Mouse (Mus musculus): ENCODE results near the gene Slc5a11. TPM values are rescaled to one million over a fixed set of nuclear protein-coding genes. Genes with fewer than 3 reads are reported as not detected.

The Slc5a11 gene
- not detected for total RNA-seq (2022)

DNA sequence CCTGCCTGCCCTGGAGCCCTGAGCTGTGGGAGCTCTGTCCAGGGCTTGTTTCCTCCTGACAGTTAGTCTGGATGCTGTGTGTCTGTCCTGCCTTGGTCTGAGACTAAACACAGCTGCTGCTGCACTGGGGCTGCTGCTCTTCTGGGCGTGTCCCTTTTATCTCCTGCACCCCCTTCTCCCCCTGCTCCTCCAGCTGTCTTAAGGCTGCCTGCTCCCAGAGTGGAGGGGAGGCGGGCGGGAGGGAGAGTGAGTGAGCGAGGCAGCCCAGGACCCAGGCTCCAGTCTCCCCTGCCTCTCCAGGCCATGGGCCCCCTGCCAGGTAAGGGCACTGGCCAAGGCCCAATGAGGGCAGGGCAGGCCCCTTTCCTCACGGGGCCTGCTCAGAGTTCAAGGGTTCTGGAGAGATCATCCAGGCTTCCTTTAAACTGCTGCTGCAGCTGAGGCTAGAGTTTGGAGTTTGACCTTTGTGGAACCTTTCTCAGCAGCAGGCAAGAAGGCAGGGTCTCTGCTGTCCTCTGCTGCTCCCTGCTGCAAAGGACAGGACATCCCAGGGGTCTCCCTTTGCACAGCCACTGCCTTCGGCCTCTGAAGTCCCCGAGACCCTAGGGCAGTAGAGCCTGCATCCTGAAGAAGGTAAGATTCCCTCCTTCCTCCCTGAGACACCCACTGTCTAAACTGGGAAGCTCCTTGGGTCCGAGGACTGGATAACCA, at the start of gene Slc5a11:
Gene Slc5a11, plus strand, starts transcription at position 416 of the 711 bp plus-strand sequence.
- DNase-seq (ENCODE audit: low spot score in 2 of 2) = no peak

DNA sequence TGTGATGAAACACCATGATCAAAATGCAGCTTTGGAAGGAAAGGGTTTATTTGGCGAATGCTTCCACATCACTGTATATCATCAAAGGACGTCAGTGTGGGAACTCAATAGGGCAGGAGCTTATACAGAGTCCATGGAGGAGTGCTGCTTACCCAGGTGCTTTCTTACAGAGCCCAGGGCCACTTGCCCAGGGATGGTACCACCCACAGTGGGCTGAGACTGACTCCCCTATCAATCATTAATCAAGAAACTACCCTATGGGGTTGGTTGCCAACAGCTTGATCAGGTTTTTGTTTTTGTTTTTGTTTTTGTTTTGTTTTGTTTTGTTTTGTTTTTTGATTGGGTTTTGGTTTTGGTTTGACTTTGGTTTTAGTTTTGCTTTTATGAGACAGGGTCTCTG, 47.1 kb upstream of the Slc5a11 start:
- no peak for DNase-seq (ENCODE audit: low spot score in 2 of 2)

DNA sequence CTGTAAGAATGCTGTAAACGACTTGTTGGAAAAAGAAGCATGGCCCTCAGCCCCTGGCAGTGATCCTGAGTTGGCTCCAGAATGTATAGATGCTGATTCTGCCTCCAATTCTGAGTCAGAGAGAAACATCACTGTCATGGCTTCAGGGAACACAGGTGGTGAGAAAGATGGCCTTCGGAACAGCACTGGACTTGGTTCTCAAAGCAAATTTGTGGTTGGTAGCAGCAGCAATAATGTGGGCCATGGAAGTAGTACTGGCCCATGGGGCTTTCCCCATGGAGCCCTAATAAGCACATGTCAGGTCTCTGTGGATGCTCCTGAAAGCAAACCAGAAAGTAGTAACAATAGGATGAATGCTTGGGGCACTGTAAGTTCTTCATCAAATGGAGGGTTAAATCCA, 45.0 kb upstream of the Slc5a11 start:
- no peak for DNase-seq (ENCODE audit: low spot score in 2 of 2)

DNA sequence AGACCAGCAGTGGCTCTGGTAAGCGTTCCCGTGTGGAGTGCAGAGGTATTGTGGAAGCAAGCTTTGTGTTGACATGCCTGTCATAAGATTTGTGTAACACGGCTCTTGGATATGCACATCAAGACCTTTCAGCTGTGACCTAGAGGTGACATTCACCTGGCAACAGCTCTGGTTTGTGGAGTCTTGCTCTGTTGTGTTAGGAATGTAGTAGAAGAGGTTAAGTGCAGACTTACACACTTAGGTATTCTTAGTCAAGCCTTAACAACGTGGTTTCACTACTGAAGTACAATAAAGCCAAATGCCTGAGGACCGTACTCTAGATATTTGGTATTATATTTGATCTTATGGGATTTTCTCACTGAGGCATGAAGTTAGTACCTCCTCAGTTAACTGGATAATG, 42.5 kb upstream of the Slc5a11 start:
- no peak for DNase-seq (ENCODE audit: low spot score in 2 of 2)

DNA sequence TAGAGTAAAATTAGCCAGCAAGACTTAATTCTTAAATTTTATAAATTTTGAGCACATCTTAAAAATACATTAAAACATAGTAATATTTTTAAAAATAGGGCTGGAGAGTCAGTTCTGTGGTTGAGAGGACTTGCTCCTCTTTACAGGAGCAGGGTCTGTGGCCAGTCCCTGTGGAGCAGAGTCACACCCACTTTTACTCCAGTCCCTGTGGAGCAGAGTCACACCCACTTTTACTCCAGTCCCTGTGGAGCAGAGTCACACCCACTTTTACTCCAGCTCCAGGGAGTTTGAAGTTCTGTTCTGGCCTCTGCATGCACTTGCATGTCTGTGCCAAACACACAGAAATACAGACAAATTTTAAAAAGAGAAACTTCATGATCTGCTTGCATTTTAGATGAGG, 37.4 kb upstream of the Slc5a11 start:
- no peak for DNase-seq (ENCODE audit: low spot score in 2 of 2)

DNA sequence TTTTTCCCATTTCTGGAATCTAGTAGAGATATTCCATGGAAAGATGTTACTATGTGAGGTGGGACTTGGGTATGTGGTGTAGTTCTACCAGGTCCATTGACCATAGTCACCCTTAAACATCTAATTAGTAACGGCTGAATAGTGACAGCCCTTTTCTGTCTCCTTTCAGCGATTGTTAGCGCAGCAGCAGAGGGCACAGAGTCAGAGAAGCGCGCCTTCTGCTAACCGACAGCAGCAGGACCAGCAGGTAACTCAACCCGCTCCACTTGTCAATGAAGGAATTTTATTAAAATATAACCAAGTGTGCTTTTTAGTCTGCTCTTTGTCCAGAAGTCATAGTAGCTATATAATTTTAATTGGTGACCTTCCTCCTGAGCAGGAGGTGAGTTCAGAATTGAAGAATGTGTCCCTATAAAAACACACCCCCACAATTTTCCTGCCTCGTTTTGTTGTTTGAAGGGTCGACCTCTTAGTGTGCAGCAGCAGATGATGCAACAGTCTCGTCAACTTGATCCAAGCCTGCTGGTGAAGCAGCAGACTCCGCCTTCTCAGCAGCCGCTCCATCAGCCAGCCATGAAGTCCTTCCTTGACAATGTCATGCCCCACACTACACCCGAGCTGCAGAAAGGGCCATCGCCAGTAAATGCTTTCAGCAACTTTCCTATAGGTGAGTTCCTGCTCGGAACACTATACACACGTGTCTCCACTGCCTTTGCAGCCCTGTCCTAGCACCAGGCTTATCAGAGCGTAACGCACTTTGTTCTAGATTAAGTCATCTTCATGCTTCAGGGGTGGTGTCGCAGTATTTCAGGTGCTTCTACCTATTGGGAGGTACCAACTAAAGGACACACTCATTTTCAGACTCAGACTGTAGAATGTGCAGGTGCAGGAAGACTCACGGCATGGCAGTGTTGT, 32.5 kb upstream of the Slc5a11 start:
- no peak for DNase-seq (ENCODE audit: low spot score in 2 of 2)

DNA sequence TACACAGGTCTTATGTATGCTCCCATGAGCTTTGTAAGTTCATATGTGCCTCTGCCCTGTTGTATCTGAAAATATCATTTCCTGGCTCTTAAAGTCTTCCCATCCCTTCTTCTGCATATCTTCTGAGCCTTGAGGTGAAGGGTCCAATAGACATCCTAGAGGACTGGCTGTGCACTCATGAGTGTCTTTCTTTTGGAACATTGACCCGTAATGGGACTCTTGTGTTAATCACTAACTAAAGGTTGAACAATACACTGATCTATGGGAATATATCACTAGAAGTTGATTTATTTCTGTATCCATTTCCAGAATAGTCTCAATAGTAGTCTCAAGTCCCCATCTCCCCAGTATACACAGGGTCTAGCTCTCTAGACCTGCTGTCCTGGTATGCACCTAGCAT, 29.7 kb upstream of the Slc5a11 start:
- DNase-seq (ENCODE audit: low spot score in 2 of 2) = no peak

DNA sequence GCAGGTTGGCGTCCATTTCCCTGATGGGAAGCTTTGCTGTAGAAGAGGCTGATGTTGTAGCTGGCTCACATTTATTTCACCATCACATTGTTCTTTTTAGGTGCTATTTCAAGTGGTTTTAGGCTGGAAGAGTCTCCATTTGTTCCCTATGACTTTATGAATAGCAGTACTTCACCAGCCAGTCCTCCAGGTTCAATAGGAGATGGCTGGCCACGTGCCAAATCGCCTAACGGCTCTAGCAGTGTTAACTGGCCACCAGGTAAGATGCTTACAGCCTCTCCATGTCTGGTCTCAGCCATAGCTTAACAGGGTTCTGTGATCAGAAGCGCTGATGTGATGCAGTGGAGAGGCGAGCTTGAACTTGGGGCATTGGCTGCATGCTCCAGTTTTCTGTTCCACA, 28.1 kb upstream of the Slc5a11 start:
- no peak for DNase-seq (ENCODE audit: low spot score in 2 of 2)

DNA sequence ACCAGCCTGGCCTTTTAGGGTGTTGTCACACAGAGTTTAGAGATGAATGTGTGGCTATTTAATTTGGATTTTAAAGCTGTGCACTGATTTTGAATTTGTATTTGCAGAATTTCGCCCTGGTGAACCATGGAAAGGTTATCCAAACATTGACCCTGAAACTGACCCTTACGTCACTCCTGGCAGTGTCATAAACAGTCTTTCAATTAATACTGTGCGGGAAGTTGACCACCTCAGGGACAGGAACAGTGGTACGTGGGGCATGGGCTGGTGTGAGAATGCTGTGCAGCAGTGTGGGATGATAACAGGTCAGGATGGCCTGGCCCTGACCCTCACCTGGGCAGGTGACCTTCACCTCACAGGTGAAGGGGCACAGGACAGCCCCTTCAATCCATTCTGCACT, 27.3 kb upstream of the Slc5a11 start:
- no peak for DNase-seq (ENCODE audit: low spot score in 2 of 2)

DNA sequence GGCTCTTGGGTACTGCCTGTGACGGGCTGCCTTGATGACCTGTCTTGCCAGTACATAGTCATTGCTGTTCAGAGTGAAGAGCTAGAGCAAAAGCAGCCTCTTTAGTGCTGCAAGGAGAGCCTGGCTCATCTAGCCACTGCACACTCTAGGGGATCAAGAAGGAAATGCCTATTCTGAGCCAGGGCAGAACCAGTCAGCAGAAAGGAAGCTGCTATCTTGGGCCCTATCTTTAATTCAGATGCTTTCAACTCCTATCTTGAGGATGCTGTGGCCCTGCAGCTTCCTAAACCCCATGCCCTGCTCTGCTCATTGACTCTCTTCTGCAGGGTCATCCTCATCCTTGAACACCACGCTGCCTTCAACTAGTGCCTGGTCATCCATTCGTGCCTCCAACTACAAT, 26.1 kb upstream of the Slc5a11 start:
- no peak for DNase-seq (ENCODE audit: low spot score in 2 of 2)

DNA sequence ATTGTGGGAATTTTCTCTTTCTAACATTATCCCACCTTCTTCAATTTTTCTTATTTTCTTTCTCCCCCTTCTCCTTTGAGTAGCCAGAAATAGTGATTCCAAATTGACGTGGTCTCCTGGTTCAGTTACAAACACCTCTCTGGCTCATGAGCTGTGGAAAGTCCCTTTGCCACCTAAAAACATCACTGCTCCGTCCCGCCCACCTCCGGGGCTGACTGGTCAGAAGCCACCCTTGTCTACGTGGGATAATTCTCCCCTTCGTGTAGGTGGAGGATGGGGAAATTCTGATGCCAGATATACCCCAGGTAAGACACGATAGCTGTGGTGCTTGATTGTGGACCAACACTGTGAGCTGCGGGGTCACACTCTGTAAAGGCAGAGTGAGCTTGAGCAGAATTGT, 24.8 kb upstream of the Slc5a11 start:
- DNase-seq (ENCODE audit: low spot score in 2 of 2) = no peak

DNA sequence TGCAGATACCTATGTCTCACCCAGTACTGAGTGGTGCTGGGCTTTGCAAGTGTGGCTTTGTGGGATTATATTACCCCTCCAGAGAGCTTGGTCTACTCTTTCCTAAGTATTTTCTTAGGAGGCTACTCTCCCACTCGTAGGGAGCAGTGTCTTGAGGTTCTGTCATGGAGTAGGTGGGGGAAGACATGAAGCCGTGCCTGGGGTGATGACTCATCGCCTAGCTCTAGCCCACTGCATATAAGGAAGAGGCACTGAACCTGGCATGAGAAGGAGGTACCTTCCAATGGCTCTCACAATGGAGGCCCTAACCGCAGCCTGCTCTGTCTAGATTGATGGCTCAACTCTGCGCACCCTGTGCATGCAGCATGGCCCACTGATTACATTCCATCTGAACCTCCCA, 22.8 kb upstream of the Slc5a11 start:
- no peak for DNase-seq (ENCODE audit: low spot score in 2 of 2)

DNA sequence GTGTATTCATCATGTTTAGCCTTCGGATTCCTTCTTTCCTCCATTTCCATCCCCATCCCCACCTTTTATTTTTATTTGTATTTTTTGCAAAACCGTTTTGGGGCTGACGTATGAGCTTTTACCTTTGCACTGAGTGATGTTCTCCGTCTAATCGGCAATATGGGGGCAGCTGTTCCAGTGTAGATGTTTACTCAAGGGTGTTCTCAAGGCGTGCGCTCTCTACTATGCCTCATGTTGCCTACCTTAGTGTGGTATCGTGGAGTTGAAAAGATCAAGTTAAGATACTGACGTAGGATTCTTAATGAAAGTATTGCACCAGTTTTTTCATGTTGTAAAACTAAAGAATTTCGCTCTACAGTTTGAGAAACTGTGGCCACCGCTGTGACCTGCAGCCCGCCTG, 21.4 kb upstream of the Slc5a11 start:
- DNase-seq (ENCODE audit: low spot score in 2 of 2) = no peak

DNA sequence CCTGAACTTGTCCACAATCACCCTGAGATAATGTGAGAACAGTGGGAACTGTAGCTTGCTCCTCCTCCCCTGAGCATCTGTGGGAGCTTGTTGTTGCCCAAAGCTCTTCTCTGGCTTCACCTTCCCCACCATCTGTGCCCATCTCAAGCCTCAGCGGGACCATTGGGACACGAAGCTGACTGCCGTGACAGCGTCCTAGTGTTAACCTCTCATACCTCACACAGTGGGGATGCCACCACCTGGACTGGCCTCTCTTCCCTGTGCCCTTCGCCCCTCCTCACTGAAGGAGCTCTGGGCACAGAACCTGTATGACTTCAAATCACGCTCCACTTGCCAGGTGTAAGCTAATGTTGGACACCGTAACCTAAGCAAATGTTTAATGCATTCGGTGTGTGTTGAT, 19.9 kb upstream of the Slc5a11 start:
- no peak for DNase-seq (ENCODE audit: low spot score in 2 of 2)

DNA sequence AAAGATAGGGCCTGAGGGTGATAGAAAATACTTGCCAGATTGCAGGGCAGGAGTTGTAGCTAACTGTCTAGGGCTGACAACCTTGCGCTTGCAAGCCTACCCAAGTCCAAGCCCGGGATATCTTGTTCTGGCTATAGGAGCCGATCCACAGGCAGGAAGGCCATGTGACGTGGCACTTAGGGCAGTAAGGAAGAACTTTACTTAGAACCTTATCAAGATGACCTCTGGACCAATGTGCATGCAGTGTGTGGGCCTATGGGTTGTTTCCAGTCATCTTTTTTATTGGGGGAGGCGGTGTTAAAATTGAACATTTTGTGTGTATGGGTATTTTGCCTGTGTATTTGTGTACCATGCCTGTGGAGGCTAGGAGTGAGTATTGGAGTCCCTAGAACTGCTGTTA, 18.1 kb upstream of the Slc5a11 start:
- no peak for DNase-seq (ENCODE audit: low spot score in 2 of 2)

DNA sequence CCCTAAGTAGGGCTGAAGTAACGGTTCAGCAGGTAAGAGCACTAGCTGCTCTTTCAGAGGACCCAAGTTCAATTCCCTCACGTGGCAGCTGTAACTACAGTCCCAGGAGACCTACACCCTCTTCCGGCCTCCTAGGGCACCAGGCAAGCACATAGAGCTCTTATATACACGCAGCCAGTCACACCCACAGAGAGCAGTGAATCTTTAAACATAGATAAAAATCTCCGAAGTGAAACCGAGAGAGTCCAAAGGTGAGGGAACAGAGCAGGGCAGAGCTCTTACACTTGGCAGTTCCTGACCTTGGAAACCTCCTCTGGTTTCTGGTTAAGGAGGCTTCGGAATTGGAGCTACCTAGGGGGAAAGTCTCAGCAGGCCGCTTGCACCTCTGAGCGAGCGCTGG, 15.9 kb upstream of the Slc5a11 start:
- DNase-seq (ENCODE audit: low spot score in 2 of 2) = no peak

DNA sequence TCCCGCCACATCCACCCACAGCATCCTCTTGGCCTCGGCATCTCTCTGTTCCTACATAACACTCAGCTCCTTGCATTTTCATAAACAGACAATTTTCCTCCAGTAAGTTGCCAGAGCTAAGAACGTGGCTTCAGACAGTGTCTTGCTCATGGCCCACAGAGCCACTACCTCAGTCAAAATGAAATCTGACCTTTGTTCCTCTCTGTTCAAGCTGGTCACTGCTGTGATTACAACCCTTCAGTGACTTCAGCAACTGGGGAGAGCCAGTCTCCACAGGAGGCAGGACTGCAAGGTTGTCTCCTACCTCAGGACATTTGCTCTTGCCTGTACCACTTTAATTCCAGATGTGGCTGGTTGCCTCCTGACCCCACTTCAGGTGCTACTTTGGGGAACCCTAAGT, 15.4 kb upstream of the Slc5a11 start:
- DNase-seq (ENCODE audit: low spot score in 2 of 2) = no peak

DNA sequence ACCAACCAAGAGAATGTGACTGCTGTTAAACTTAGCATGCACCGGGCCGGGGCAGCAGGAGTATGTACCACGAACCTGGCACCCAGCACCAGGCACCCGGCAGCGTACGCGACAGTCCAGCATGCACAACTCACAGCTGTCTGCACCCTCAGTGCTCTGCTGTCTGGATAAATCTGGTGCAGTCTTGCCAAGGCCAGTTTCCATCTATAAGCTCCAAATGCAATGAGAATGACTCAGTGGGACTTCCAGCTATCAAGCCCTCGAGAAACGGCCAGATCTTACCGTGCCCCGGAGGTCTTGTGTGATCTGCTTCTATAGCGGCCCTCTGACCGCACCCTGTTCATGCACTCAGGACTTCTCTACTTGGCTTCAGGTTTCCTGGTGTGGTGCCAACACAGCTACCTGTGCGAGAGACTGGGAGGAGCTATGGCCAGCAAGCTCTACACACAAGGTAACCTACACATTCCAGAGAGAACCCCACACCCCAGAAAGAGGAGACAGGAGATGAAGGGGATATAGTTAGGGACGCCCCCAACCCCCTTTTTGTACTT, 14.8 kb upstream of the Slc5a11 start:
- no peak for DNase-seq (ENCODE audit: low spot score in 2 of 2)

DNA sequence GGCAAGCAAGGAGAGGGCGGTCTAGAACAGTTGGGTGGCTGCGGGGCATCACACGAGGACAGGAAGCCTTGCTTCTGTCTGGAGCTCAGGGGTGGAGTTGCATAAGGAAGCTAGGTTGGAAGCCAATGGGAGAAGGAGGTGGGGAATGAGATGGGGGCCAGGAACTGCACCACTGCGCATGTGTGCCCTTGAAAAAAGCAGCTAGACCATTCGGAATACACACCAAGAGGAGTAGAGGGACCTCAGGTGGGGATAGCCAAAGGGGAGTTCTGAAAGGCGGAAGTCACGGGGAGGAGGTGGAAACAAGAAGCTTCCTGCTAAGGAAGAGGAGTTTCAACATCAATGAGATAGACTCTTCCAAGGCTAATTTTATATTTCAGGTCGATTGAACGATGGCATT, 13.9 kb upstream of the Slc5a11 start:
- DNase-seq (ENCODE audit: low spot score in 2 of 2) = no peak

DNA sequence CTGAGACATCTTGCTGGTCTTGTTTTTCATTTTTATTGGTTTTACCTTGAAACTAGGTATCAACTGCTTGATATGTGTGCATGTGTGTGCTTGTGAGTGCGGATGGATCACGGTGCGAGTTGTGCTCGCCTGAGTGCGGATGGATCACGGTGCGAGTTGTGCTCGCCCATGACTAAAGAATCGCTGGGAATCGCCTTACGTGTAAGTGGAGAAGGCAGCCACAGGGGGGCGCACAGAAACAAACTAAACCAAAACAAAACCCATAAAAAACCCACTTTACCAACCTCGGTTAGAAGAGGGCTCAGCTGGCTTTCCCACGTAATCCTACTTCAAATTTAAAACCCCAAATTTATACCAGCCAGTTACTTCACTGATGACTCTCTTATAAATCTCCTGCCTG, 9.3 kb upstream of the Slc5a11 start:
- no peak for DNase-seq (ENCODE audit: low spot score in 2 of 2)

DNA sequence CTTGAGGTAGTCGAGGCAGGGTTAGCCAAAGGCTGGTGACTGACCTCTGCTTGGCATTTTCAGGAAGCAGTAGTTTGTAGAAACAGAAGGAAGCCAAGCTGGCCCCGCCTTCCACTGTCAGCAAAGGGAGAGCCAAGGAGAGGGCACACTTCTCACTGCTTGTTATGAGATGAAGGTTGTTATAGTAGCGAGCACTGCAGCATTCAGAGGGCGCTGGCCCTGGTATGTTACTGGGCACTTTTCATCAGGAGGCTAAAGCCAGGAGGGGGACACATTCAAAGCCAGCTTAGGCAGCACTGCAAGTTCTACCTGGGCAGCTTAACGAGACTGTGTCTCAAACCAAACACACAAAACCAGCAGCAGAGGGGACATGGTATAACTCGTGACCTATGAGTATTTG, 7.0 kb upstream of the Slc5a11 start:
- DNase-seq (ENCODE audit: low spot score in 2 of 2) = no peak

DNA sequence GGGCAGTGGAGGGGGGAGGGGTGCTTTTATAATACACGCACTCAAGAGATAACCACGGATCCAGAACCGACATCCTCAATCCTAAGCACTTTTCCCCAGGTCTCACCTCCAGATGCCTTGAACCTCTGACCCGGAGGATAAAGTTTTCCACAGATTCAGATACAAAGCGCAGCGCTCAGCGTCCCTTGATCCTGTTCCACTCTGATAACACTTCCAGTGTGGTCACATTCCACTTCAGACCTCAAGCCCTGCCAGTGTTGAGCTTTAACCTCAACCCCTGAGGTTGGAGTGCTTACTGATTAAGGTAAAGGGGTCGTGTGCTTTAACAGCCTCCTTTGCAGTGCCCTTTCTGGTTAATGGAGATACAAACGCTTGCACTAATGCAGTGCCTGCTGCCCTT, 4.7 kb upstream of the Slc5a11 start:
- DNase-seq (ENCODE audit: low spot score in 2 of 2) = no peak

DNA sequence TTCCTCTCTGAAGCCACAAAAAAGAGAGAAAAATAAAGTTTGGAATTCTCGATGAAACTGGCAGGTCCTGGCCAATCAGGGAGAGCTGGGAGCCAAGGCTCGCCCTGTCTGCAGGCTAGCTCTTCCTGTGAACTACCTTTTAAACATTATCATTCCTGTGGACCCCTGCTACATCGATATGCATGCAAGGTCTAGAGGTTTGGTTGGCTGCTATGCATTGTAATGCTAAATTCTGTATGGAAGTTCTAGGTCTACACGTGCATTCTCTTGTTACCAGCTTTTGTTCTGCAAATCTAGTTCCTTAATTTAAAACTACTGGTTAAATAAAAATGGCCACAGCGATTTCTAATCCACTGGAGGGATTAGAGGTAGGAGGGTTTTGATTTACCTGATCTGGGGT, 3.1 kb upstream of the Slc5a11 start:
- DNase-seq (ENCODE audit: low spot score in 2 of 2) = no peak
